Mouse (Mus musculus) left cerebral cortex, postnatal 25 days (tissue): ENCODE data around the gene Cenph. TPM values are rescaled to one million over a fixed set of nuclear protein-coding genes. Genes with fewer than 3 reads are reported as not detected.
"Not testable (repeated sequence)": the region's sequence is repeated elsewhere in the genome, so short reads cannot be mapped to it uniquely, and the experiment has no call there.

Experiments
- DNase-seq, 2 experiments: peaks; one replicate each; pipeline ENCODE4 v3.0.0; 2022; ENCODE audit warnings: low spot score in 2 of 2, mixed read lengths in 1 of 2
- intact Hi-C: fragments of 180-260 bp; cut with DNase I; formaldehyde crosslinking; loops from one replicate; pipeline ENCODE4 v1.15.1; 2025
- total RNA-seq, 2 experiments: library from RNA; stranded (reverse); gene quantifications; 2 replicates each; pipeline ENCODE4 v1.2.3; 2021

Gene Cenph
- total RNA-seq: under 1 TPM; 0.53 to 0.57 TPM

GRCm38 (mm10) chr13:100775252-100776055, at the start of gene Cenph:
Cenph (minus strand) TSS chr13:100775899.
- DNase-seq: peak; percentile 78 to 87
- intact Hi-C loops: no loop called here

- intact Hi-C loops: no loop called here
- no peak for DNase-seq
Measured at GRCm38 (mm10) chr13:100824916-100825315, 49.2 kb upstream of the Cenph start.

- intact Hi-C loops: no loop called here
- DNase-seq: no peak
Measured at GRCm38 (mm10) chr13:100824306-100824705, 48.6 kb upstream of the Cenph start.

- no peak for DNase-seq
- intact Hi-C loops: no loop called here
Measured at GRCm38 (mm10) chr13:100823863-100824262, 48.2 kb upstream of the Cenph start.

- intact Hi-C loops: loop anchor here (10.0 kb wide), 1 partner anchor 170 kb away; no protein-coding TSS in a partner anchor
- no peak for DNase-seq
Measured at GRCm38 (mm10) chr13:100814451-100814850, 38.8 kb upstream of the Cenph start.

GRCm38 (mm10) chr13:100805776-100806175, 30.1 kb upstream of the Cenph start:
- intact Hi-C loops: no loop called here
- no peak for DNase-seq

- DNase-seq: no peak
- intact Hi-C loops: no loop called here
Measured at GRCm38 (mm10) chr13:100797171-100797570, 21.5 kb upstream of the Cenph start.

- no peak for DNase-seq
- intact Hi-C loops: loop anchor here (5.0 kb wide), 1 partner anchor 43 kb away; the partner anchor contains the start of gene Slc30a5
Measured at GRCm38 (mm10) chr13:100789083-100789482, 13.4 kb upstream of the Cenph start.

GRCm38 (mm10) chr13:100788057-100788456, 12.4 kb upstream of the Cenph start:
- not testable (repeated sequence) for DNase-seq
- intact Hi-C loops: loop anchor here (5.0 kb wide), 1 partner anchor 44 kb away; the partner anchor contains the start of gene Slc30a5

- intact Hi-C loops: loop anchor here (5.0 kb wide), 1 partner anchor 45 kb away; the partner anchor contains the start of gene Slc30a5
- no peak for DNase-seq
Measured at GRCm38 (mm10) chr13:100787316-100788010, 11.8 kb upstream of the Cenph start.

GRCm38 (mm10) chr13:100786414-100786867, 10.7 kb upstream of the Cenph start, which contains the start of gene Ccnb1:
Ccnb1 (minus strand) TSS chr13:100786570.
- intact Hi-C loops: loop anchor here (5.0 kb wide), 1 partner anchor 46 kb away; the partner anchor contains the start of gene Slc30a5
- peak; percentile 87 to 91 for DNase-seq

- intact Hi-C loops: loop anchor here (5.0 kb wide), 1 partner anchor 46 kb away; the partner anchor contains the start of gene Slc30a5
- no peak for DNase-seq
Measured at GRCm38 (mm10) chr13:100785806-100786413, 10.2 kb upstream of the Cenph start.

- intact Hi-C loops: no loop called here
Measured at GRCm38 (mm10) chr13:100777491-100777890, 1.8 kb upstream of the Cenph start.

GRCm38 (mm10) chr13:100776710-100777109, 1.0 kb upstream of the Cenph start:
- intact Hi-C loops: no loop called here
- no peak for DNase-seq

More at GRCm38 (mm10) chr13:100777491-100777890, 1.8 kb upstream of the Cenph start:
- no peak for DNase-seq

- intact Hi-C loops: no loop called here
- no peak for DNase-seq
Measured at GRCm38 (mm10) chr13:100776056-100776419, 339 bp upstream of the Cenph start.

GRCm38 (mm10) chr13:100774704-100775103, 995 bp downstream of the Cenph start:
- DNase-seq: no peak
- intact Hi-C loops: no loop called here

- intact Hi-C loops: no loop called here
- DNase-seq: no peak
Measured at GRCm38 (mm10) chr13:100755329-100755728, 20.4 kb downstream of the Cenph start.

- intact Hi-C loops: no loop called here
- no peak for DNase-seq
Measured at GRCm38 (mm10) chr13:100754186-100754585, 21.5 kb downstream of the Cenph start.

GRCm38 (mm10) chr13:100753011-100753410, 22.7 kb downstream of the Cenph start:
- intact Hi-C loops: no loop called here
- DNase-seq: no peak

- DNase-seq: no peak
- intact Hi-C loops: no loop called here
Measured at GRCm38 (mm10) chr13:100752529-100752928, 23.2 kb downstream of the Cenph start.
